Mouse (Mus musculus) limb, embryonic 10.5 days (tissue): ENCODE results near the gene Cmc4. TPM values are rescaled to one million over a fixed set of nuclear protein-coding genes. Genes with fewer than 3 reads are reported as not detected.

ENCODE experiments used
- DNase-seq: peaks from one replicate; pipeline ENCODE4 v3.0.0-alpha.2; 2017; ENCODE audit warnings: low spot score
- H3K27ac ChIP-seq: fragments of 300-500 bp; sonication (generic); 2 replicates; pipeline ENCODE4 v1.5.1; 2016; ENCODE audit warnings: mild to moderate bottlenecking
- H3K27me3 ChIP-seq: fragments of 300-500 bp; sonication (generic); 2 replicates; pipeline ENCODE4 v1.6.1; 2016; ENCODE audit warnings: low read depth, mild to moderate bottlenecking; ENCODE audit not compliant: poor library complexity, severe bottlenecking
- H3K36me3 ChIP-seq: fragments of 300-500 bp; sonication (generic); 2 replicates; pipeline ENCODE4 v1.6.1; 2016; ENCODE audit warnings: mild to moderate bottlenecking, moderate library complexity
- H3K4me1 ChIP-seq: fragments of 300-500 bp; sonication (generic); 2 replicates; pipeline ENCODE4 v1.6.1; 2016
- H3K4me3 ChIP-seq: fragments of 300-500 bp; sonication (generic); 2 replicates; pipeline ENCODE4 v1.5.1; 2016; ENCODE audit warnings: mild to moderate bottlenecking, moderate library complexity
- H3K9me3 ChIP-seq: fragments of 300-500 bp; sonication (generic); replicated peaks from 2 replicates; pipeline ENCODE4 v1.6.1; 2016; ENCODE audit warnings: mild to moderate bottlenecking
- WGBS: fragments of 180-500 bp; shearing (Covaris S2); methylation state at CpG from one replicate; pipeline ENCODE4 v1.1.7; 2016; 5-methylcytosine and 5-hydroxymethylcytosine counted together
- polyA plus RNA-seq: library from polyadenylated mRNA; unstranded; fragments of >200 nt; fragmentation: Nextera tagmentation; extraction: Ambion mirVana; gene quantifications from 2 replicates; pipeline ENCODE4 v1.2.1, GENCODE M21; 2016

Cmc4 gene
- 12.5 and 13.5 TPM in 2 replicates for polyA plus RNA-seq

DNA sequence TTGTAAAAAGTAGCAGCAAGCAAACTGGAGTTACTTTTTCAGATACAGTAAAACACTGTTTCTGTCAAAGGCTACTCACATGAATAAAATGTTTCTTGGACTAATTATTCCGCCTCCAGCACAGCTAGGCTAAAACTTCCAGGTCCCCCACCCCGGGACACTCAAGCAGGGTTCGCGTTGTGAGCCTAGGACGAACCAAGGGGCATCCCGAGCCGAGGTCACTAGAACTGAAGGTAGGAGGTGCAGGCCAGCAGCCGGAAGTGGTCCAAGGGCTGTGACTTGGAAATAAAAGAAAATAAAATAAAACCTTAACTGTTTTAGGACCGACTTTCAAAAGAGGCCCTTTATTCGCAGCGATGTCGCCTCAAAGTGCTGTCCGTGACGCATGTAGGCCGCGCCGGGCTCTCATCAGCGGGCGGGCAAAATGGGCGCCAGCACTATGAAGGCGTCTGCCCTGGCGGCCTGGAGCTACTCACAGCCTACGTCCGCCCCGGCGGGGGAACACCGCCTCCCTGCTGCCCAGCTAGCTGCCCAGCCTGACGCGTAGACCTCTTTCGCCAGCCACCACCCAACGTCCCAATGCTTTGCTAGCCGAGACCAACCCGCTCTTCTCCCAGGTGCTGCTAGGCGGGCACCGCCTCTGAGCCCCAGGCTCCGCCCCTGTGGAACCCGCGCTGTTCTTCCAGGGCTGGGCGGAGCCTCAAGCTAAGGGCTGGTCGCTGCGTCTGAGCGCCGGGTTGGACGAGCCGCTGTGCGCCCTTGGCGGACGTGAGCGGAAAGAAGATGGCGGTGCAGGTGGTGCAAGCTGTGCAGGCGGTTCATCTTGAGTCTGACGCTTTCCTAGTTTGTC is at the start of gene Cmc4, which contains the start of the genes Mtcp1 and Brcc3:
TSS of gene Cmc4 (minus strand) at position 649 of the 850 bp plus-strand sequence.
TSS of gene Mtcp1 (minus strand) at position 653 of the 850 bp plus-strand sequence.
TSS of gene Brcc3 (plus strand) at position 693 of the 850 bp plus-strand sequence.
- Histone ChIP-seq H3K4me3 (peak within 1 kb of the TSS; percentile 56), H3K9me3 (no peaks in the 10 kb centered on the region), H3K4me1 (no peaks in the 10 kb centered on the region), H3K36me3 (peaks cover 4% of the 10 kb centered on the region; the same call in 1 of the 2 replicates), H3K27me3 (peaks cover 8% of the 10 kb centered on the region; the same call in 1 of the 2 replicates), H3K27ac (peak within 1 kb of the TSS; percentile 86)
- DNase-seq = peak; percentile 80
- 13% methylated on average over 52 of the region's 52 CpGs for WGBS

DNA sequence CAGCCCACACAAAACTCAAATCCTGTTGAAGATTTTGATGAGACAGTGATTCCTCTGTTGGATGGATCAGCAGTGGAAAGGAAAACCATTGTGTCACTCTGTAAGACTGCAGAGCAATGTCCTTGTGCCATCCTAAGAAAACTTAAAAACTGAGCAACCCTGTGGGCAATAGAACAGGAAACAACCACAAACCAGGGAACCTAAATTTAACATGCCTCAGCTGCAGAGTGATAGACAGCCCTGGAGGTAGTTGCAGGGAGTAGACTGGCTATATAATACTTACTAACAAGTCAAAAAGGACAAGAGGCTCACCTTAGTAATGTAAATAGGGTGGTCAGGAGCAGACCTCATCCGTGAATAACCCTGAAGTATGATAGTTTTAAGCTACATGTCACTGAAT is 38.2 kb upstream of the Cmc4 start:
- H3K36me3 ChIP-seq = peaks cover 72% of the 10 kb centered on the region
- H3K4me1 ChIP-seq = no peaks in the 10 kb centered on the region
- WGBS = 100% methylated on average over 1 of the region's 1 CpGs

DNA sequence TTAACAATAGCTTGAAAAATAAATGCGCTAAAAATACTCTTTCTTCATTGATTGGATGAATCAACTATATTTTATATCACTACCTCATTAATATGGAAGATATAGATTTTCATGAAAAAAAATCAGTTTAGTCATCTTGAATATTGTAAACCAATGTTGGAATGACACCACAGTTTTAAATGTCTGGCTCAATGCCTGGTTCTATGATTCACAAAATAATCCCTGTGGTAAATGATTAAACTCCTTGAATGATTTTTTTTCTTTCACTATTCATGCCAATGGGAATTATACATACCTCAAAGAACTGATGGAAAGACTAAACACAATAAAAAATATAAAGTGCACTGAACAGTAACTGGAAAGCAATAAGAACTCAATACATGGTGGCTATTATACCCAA is 6.7 kb downstream of the Cmc4 start:
- H3K4me1 ChIP-seq = no peaks in the 10 kb centered on the region
- 98% methylated on average over 1 of the region's 1 CpGs for WGBS
- H3K36me3 ChIP-seq = no peaks in the 10 kb centered on the region
- no peaks in the 10 kb centered on the region for H3K9me3 ChIP-seq
- DNase-seq = no peak
- H3K27ac ChIP-seq = no peak overlapping the region
- no peaks in the 10 kb centered on the region for H3K27me3 ChIP-seq
- H3K4me3 ChIP-seq = no peak overlapping the region

More for the DNA sequence above, 38.2 kb upstream of the Cmc4 start:
- DNase-seq = no peak
- no peak overlapping the region for H3K4me3 ChIP-seq
- no peak overlapping the region for H3K27ac ChIP-seq
- H3K27me3 ChIP-seq = no peaks in the 10 kb centered on the region
- no peaks in the 10 kb centered on the region for H3K9me3 ChIP-seq

DNA sequence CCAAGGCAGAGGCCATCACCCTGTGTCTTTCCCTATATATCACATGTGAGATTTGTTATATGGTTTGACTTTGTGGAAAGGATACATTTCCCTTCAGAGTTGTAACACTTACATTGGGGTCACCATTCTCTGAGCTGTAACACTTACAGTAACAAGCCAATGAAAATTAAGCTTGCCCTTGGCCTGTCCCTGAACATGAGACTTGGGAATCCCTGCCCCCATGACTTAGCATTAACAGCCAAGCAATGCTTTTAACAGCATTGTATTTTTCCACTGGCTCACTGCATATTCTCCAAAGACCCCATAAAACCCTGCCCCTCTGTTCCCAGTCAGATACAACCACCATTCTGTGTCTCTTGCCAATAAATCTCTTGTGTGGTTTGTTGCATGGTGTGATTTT is 13.0 kb downstream of the Cmc4 start:
- Histone ChIP-seq H3K27me3 (no peaks in the 10 kb centered on the region), H3K4me1 (no peaks in the 10 kb centered on the region), H3K36me3 (peaks cover 13% of the 10 kb centered on the region), H3K27ac (no peak overlapping the region), H3K4me3 (no peak overlapping the region), H3K9me3 (no peaks in the 10 kb centered on the region)
- DNase-seq = no peak

DNA sequence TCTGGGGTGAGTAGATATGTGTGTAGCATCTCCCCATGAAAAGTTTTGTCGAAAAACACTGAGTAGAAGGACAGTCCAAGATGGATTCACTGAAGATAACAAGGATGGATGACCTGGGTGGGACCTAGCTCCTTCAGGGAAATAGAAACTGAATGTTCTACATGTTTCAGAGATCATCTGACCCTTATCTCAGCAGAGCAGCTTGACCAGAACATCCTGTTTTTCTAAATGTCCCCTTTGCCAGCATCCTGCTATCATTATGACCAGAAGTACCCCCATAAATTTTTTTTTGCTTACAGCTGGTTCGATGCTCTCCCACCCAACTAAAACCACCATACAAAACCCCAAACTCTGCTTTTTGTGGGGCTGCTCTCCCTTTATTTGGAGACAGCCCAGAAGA is 13.7 kb downstream of the Cmc4 start:
- 79% methylated on average over 2 of the region's 2 CpGs for WGBS
- Histone ChIP-seq H3K27ac (no peak overlapping the region), H3K9me3 (no peaks in the 10 kb centered on the region), H3K36me3 (peaks cover 13% of the 10 kb centered on the region), H3K4me3 (no peak overlapping the region), H3K27me3 (no peaks in the 10 kb centered on the region), H3K4me1 (no peaks in the 10 kb centered on the region)
- DNase-seq = no peak

DNA sequence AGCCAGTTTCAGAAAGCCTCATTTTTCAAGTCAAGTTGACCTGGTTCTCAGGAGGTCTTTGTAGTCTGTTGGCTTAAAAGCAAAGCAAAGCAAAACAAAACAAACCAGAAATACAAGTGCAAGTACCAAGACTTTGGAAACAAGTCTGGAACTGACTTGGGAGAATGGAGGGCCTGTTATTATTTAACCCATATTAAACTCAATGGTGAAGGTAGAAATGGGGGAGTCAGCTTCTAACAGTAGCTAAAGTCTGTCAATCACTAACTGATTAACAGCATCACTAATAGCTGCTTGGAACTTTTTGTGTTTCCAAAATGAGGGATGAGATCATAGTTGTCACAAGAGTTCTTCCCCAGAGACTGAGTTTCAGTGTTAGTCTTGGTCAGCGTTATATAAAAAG is 16.9 kb downstream of the Cmc4 start:
- DNase-seq = no peak
- WGBS = 92% methylated on average over 1 of the region's 1 CpGs
- H3K9me3 ChIP-seq = no peaks in the 10 kb centered on the region
- H3K36me3 ChIP-seq = peaks cover 16% of the 10 kb centered on the region
- no peaks in the 10 kb centered on the region for H3K4me1 ChIP-seq
- no peaks in the 10 kb centered on the region for H3K27me3 ChIP-seq
- no peak overlapping the region for H3K27ac ChIP-seq
- H3K4me3 ChIP-seq = no peak overlapping the region

DNA sequence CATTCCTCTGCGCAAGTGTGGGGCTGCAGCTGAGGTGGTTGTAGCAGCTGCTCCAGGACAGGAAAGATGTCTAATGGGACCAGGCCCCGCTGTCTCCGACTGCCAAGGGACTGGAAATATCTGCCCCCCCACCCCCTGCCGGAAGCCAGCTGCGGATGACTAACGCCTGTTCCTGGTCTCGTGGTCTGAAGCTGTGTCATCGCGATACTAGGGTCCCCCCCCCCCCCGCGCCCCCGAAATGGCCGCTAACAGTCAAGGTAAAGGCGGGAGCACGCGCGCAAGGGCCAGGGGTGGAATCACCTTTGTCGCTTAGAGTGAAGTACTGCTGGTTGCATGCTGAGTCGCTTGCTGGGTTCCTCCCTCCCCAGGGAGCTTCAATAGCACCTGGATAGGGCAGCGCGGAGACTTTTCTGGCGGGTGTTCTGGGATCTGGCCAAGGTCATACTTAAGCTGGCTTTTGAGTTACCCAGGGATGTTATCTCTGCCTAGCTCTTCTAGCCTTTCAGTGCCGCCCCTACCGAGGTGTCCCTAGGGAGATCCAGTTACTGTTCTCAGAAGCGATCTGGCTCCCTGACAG is 34.1 kb downstream of the Cmc4 start, which contains the start of the genes Fundc2 and F8:
TSS of gene Fundc2 (plus strand) at position 205 of the 577 bp plus-strand sequence.
TSS of gene F8 (minus strand) at position 421 of the 577 bp plus-strand sequence.
- Histone ChIP-seq H3K27ac (peak within 1 kb of the TSS; percentile 85), H3K9me3 (no peaks in the 10 kb centered on the region), H3K4me3 (peak within 1 kb of the TSS; percentile 57), H3K36me3 (no peaks in the 10 kb centered on the region), H3K27me3 (no peaks in the 10 kb centered on the region), H3K4me1 (no peaks in the 10 kb centered on the region)
- DNase-seq = peak; percentile 82
- 8% methylated on average over 21 of the region's 25 CpGs for WGBS

DNA sequence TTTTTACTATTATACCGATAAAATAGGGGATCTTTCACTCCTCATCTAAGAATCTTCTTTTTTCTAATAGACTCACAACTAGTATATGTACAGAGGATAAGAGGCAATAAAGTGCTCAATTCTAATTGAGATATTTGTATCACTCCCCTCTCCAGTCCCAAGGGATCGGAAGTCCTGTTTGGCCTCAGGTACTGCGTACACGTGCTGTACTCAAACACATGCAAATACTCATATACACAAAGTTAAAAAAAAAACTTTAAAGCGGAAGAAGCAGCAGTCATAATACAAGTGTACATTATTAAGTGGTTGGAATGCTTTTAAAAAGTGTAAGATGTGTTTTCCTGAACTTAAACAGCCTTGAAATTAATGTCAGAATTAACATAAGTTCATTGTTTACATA is 34.7 kb downstream of the Cmc4 start:
- H3K27me3 ChIP-seq = no peaks in the 10 kb centered on the region
- no peaks in the 10 kb centered on the region for H3K9me3 ChIP-seq
- WGBS = 84% methylated on average over 5 of the region's 5 CpGs
- H3K27ac ChIP-seq = peak overlapping the region; percentile 85
- no peak for DNase-seq
- no peaks in the 10 kb centered on the region for H3K4me1 ChIP-seq
- peak overlapping the region; percentile 57 for H3K4me3 ChIP-seq
- no peaks in the 10 kb centered on the region for H3K36me3 ChIP-seq

DNA sequence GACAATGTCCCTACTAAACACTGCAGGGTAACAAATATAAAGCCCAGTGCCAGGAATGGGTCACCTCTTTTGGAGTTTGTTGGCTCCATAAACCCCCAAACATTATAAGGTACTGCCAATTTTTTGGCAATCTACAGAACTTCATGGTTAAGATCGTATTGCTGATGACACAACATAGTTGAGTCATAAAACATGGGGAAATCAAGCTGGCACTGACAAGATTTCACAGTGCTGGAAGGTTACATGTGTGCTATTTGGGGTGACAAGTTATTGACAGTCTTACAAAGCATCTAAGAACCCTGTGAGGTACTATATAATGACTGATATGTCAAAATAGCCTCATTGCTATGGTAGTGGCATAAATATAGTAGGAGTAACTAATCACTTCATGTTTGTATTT is 35.2 kb downstream of the Cmc4 start:
- Histone ChIP-seq H3K36me3 (no peaks in the 10 kb centered on the region), H3K4me1 (no peaks in the 10 kb centered on the region), H3K27ac (no peak overlapping the region), H3K4me3 (no peak overlapping the region), H3K27me3 (no peaks in the 10 kb centered on the region), H3K9me3 (no peaks in the 10 kb centered on the region)
- no peak for DNase-seq
- 93% methylated on average over 1 of the region's 1 CpGs for WGBS

DNA sequence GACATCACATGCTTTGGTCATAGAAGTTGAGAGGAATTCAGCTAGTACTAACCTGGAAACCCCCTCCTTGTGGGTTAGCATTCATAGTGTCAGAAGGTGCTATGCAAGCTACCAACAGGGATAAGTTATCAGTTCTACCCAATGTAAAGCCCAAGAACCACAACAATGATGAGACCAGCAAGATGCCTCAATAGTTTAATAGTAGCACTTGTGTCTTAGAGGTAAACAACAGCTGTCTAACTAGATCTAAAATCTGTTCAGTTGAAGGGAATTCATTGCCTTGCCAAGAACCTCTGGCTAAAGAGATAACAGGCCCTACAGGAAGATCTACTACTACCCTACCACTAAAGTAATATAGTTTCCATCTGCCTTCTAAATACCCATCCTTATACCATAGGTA is 39.6 kb downstream of the Cmc4 start:
- no peaks in the 10 kb centered on the region for H3K4me1 ChIP-seq
- no peaks in the 10 kb centered on the region for H3K9me3 ChIP-seq
- H3K36me3 ChIP-seq = no peaks in the 10 kb centered on the region
- H3K27me3 ChIP-seq = no peaks in the 10 kb centered on the region
- DNase-seq = no peak
- no peak overlapping the region for H3K4me3 ChIP-seq
- no peak overlapping the region for H3K27ac ChIP-seq

DNA sequence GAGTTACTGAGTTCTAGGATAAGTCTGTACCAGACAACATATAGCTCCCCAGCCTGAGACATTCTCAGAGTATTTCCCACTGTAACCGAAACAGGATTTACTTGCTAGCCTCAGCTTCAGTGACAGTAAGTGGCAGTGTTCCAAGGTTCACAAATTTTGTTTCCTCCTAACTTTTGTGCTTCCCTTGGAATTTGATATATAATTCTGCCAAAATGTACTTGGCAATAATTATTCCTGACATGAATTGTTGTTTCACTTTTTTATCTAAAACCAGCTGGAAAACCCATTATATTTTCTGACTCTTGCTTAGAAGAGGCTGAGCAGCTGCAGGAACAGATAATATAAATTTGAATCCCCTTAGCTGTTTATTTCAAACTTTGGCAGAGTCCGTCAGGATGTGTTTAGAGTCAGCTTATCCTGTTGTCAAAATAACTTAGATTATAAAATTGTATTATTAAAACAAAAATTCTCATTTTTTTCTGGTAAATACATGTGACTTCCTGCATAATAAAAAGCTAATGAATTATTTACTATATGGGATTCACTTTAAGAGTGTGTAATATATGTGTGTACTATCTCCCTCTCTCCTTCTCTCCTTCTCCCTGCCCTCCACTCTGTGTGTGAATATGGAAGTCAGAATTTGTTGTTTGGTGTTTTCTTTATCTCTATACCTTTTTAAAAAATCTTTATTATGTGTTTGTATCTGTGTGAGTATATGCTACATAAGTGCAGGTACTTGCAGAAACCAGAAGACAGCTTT is 43.5 kb downstream of the Cmc4 start:
- H3K9me3 ChIP-seq = no peaks in the 10 kb centered on the region
- no peak overlapping the region for H3K27ac ChIP-seq
- no peak overlapping the region for H3K4me3 ChIP-seq
- H3K27me3 ChIP-seq = no peaks in the 10 kb centered on the region
- 78% methylated on average over 2 of the region's 2 CpGs for WGBS
- DNase-seq = no peak
- no peaks in the 10 kb centered on the region for H3K36me3 ChIP-seq
- H3K4me1 ChIP-seq = no peaks in the 10 kb centered on the region

DNA sequence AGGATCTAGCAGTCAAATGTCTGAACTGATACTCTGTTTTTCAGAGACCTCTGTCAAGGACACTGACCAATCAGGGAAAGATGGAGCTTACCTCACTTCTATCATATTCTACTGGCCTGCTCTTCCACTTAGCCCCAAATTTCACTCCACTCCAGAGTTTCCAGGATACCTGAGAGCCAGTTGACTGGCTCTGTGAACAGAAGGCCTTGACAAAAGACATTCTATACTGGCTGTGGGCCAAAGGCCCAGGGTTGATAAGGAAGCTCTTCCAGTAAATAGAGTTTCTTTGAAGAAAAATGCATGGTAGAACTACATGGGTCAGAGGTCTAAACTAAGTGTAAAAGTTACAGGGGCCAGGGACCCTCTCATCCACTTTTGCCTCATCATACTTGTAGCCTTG is 46.2 kb downstream of the Cmc4 start:
- Histone ChIP-seq H3K27me3 (no peaks in the 10 kb centered on the region), H3K9me3 (no peaks in the 10 kb centered on the region), H3K4me3 (no peak overlapping the region), H3K27ac (no peak overlapping the region), H3K36me3 (no peaks in the 10 kb centered on the region), H3K4me1 (no peaks in the 10 kb centered on the region)
- no peak for DNase-seq
